Comparison of ENCODE assay signal across 8 mouse cellular contexts in the genomic region with DNA sequence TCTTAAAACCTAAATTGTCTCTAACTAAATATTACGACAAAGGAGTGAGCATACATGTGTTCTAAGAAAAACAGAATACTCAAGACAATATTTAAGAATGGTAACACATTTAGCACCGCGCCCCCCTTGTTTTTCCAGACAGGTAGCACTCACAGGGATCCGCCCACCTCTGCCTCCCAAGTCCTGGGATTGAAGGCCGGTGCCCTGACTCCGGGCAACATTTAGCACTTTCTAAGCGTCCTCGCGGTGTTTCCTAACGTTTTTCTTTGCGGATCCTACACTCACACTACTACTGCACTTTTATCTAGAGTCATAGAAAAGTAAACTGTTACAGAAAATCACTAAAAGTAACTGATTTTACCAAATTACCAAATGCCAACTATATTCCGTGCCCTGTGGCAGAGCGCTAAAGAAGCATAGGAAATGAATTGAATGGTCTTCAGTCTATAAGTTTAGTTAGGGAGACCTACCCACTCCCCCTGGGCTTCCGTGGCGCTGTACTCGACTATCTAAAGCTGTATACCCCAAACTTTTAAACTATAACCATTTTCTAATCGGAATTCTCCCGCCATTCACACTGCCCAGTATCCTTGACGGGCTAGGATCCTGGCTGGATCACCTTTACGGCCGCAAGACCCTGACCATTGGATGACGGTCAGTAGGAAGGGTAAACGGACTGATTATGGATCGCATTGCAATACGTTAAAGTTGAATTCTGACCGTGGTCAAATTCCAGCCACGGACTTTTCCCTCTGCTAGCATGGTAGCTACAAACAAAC. TPM values are rescaled to one million over a fixed set of nuclear protein-coding genes. Genes with fewer than 3 reads are reported as not detected.
A peak's percentile ranks its signal among the peaks of the same experiment; 100 is the strongest.
DNase-seq lines count a peak whose midpoint lies in the region; ATAC-seq and TF ChIP-seq lines count a peak whose summit lies in the region.

No protein-coding gene starts in this region.

- TF ChIP-seq EP300 in MEL (IDR thresholded peaks at IDR 0.05; ENCODE audit: low read depth in 1 of 2, low read length in 2 of 2), result 0 out of 4 replicates have a peak, but pooled peaks of 1 of the 2 experiments have one; percentile 28

- DNase-seq in heart, postnatal 36 days, result no peak
- DNase-seq in MEL (ENCODE audit: low read depth, low spot score), result peak; percentile 58
- DNase-seq in gastrocnemius, postnatal 4 days (ENCODE audit: low spot score in 2 of 2), result no peak
- DNase-seq in ovary, postnatal 14 days (ENCODE audit: low spot score), result no peak

- no peak for TF ChIP-seq CTCF in MEL (IDR thresholded peaks at IDR 0.05 in 2 of 3, conservative IDR thresholded peaks at IDR 0.05 in 1 of 3; ENCODE audit: control insufficient read depth in 1 of 3, insufficient read depth in 1 of 3, low read depth in 2 of 3, low read length in 3 of 3, poor library complexity in 1 of 3, severe bottlenecking in 1 of 3)

- ATAC-seq in heart, embryonic 11.5 days (replicated peaks; ENCODE audit: insufficient number of reproducible peaks, low FRiP score, low TSS enrichment), result 0 out of 2 replicates have a peak, but pooled peaks have one; percentile 25
- 0 out of 2 replicates have a peak, but pooled peaks have one; percentile 2 for ATAC-seq in forebrain, embryonic 16.5 days
- ATAC-seq in limb, embryonic 12.5 days (ENCODE audit: insufficient number of reproducible peaks, insufficient read depth, low FRiP score, low TSS enrichment, low read depth), result peak; percentile 64; the same call in 1 of the 2 replicates
- ATAC-seq in neural tube, embryonic 15.5 days (ENCODE audit: low FRiP score), result peak; percentile 34; the same call in 1 of the 2 replicates

- H3K36me3 ChIP-seq in heart, embryonic 11.5 days (ENCODE audit: control insufficient read depth, insufficient read depth, low read length), result peaks cover 9% of the 10 kb centered on the region
- peaks cover 13 to 19% of the 10 kb centered on the region in 2 experiments for H3K36me3 ChIP-seq in MEL (ENCODE audit: control insufficient read depth in 1 of 2, insufficient read depth in 2 of 2, low read length in 2 of 2)
- H3K36me3 ChIP-seq in forebrain, embryonic 16.5 days (ENCODE audit: control insufficient read depth, insufficient read depth), result peaks cover 15% of the 10 kb centered on the region
- peaks cover 40% of the 10 kb centered on the region for H3K36me3 ChIP-seq in limb, embryonic 12.5 days
- H3K36me3 ChIP-seq in neural tube, embryonic 15.5 days, result peaks cover 25% of the 10 kb centered on the region

- peaks cover 22% of the 10 kb centered on the region for H3K79me2 ChIP-seq in MEL (ENCODE audit: control insufficient read depth, insufficient read depth, low read length, poor library complexity)

- peak overlapping the region; percentile 83 for H3K4me2 ChIP-seq in heart, embryonic 11.5 days
- peak overlapping the region; percentile 84 for H3K4me2 ChIP-seq in forebrain, embryonic 16.5 days (ENCODE audit: low read length)
- H3K4me2 ChIP-seq in limb, embryonic 12.5 days, result peak overlapping the region; percentile 75
- peak overlapping the region; percentile 78 for H3K4me2 ChIP-seq in neural tube, embryonic 15.5 days

- no peaks in the 10 kb centered on the region for H3K9me3 ChIP-seq in heart, embryonic 11.5 days (replicated peaks; ENCODE audit: control insufficient read depth, low read length)
- H3K9me3 ChIP-seq in MEL (replicated peaks; ENCODE audit: insufficient read depth, low read length), result no peaks in the 10 kb centered on the region
- H3K9me3 ChIP-seq in forebrain, embryonic 16.5 days (ENCODE audit: control insufficient read depth, low read length), result no peaks in the 10 kb centered on the region
- H3K9me3 ChIP-seq in limb, embryonic 12.5 days, result no peaks in the 10 kb centered on the region
- H3K9me3 ChIP-seq in neural tube, embryonic 15.5 days (replicated peaks), result no peaks in the 10 kb centered on the region

- no peaks in the 10 kb centered on the region for H3K27me3 ChIP-seq in heart, embryonic 11.5 days (ENCODE audit: control insufficient read depth, insufficient read depth, low read length)
- H3K27me3 ChIP-seq in MEL (ENCODE audit: control insufficient read depth in 1 of 2, insufficient read depth in 2 of 2, low read length in 2 of 2), result no peaks in the 10 kb centered on the region; a peak in 1 of 4 replicates
- H3K27me3 ChIP-seq in forebrain, embryonic 16.5 days (replicated peaks; ENCODE audit: control insufficient read depth, insufficient read depth, low read length), result 0 out of 2 replicates have a peak, but pooled peaks cover 2% of the 10 kb centered on the region
- no peaks in the 10 kb centered on the region for H3K27me3 ChIP-seq in limb, embryonic 12.5 days
- no peaks in the 10 kb centered on the region for H3K27me3 ChIP-seq in neural tube, embryonic 15.5 days (replicated peaks)

- H3K4me1 ChIP-seq in heart, embryonic 11.5 days (ENCODE audit: control insufficient read depth, insufficient read depth, low read length), result peaks cover 3% of the 10 kb centered on the region; the same call in 1 of the 2 replicates
- H3K4me1 ChIP-seq in MEL (ENCODE audit: control insufficient read depth in 1 of 2, insufficient read depth in 2 of 2, low read length in 2 of 2), result peaks cover 0 to 2% of the 10 kb centered on the region in 2 experiments; a peak in 1 of 4 replicates
- peaks cover 10% of the 10 kb centered on the region for H3K4me1 ChIP-seq in forebrain, embryonic 16.5 days (replicated peaks; ENCODE audit: control insufficient read depth, insufficient read depth, low read length)
- peaks cover 9% of the 10 kb centered on the region for H3K4me1 ChIP-seq in limb, embryonic 12.5 days (replicated peaks)
- peaks cover 13% of the 10 kb centered on the region for H3K4me1 ChIP-seq in neural tube, embryonic 15.5 days

- peak overlapping the region; percentile 86 for H3K9ac ChIP-seq in heart, embryonic 11.5 days (ENCODE audit: low read depth, low read length)
- peak overlapping the region; percentile 76 for H3K9ac ChIP-seq in MEL (ENCODE audit: control insufficient read depth, low read depth, low read length, poor library complexity, severe bottlenecking)
- H3K9ac ChIP-seq in forebrain, embryonic 16.5 days (replicated peaks; ENCODE audit: low read depth, low read length), result peak overlapping the region; percentile 65
- H3K9ac ChIP-seq in limb, embryonic 12.5 days (replicated peaks), result peak overlapping the region; percentile 74
- peak overlapping the region; percentile 70 for H3K9ac ChIP-seq in neural tube, embryonic 15.5 days (replicated peaks)

- no peak for TF ChIP-seq POLR2A in MEL (IDR thresholded peaks at IDR 0.05; ENCODE audit: control insufficient read depth in 1 of 2, insufficient read depth in 1 of 2, low read depth in 1 of 2, low read length in 2 of 2, poor library complexity in 1 of 2)

- TF ChIP-seq RAD21 in MEL (IDR thresholded peaks at IDR 0.05; ENCODE audit: low read depth, low read length), result no peak

- intact Hi-C loops in heart, postnatal 36 days (cut with DNase I), result loop anchor here (2.0 kb wide), 2 partner anchors 31 to 261 kb away; partner anchors contain the start of gene Suz12

- peak overlapping the region; percentile 78 for H3K27ac ChIP-seq in heart, embryonic 11.5 days (ENCODE audit: low read depth, low read length)
- H3K27ac ChIP-seq in MEL (ENCODE audit: control insufficient read depth, low read depth, low read length), result peak overlapping the region; percentile 75
- H3K27ac ChIP-seq in forebrain, embryonic 16.5 days (ENCODE audit: low read length), result no peak overlapping the region
- peak overlapping the region; percentile 73 for H3K27ac ChIP-seq in limb, embryonic 12.5 days
- H3K27ac ChIP-seq in neural tube, embryonic 15.5 days (replicated peaks), result peak overlapping the region; percentile 60; the same call in 1 of the 2 replicates

- 5% methylated on average over 27 of the region's 27 CpGs for WGBS in heart, embryonic 11.5 days (ENCODE audit: insufficient replicate concordance)
- WGBS in forebrain, embryonic 16.5 days, result 6% methylated on average over 27 of the region's 27 CpGs
- WGBS in limb, embryonic 12.5 days, result 7% methylated on average over 27 of the region's 27 CpGs
- 8% methylated on average over 27 of the region's 27 CpGs for WGBS in neural tube, embryonic 15.5 days

- H3K4me3 ChIP-seq in heart, embryonic 11.5 days (ENCODE audit: low read depth, low read length), result peak overlapping the region; percentile 79
- peak overlapping the region; percentile 78 to 95 for H3K4me3 ChIP-seq in MEL (ENCODE audit: control insufficient read depth in 1 of 2, insufficient read depth in 1 of 2, low read depth in 2 of 2, low read length in 2 of 2)
- peak overlapping the region; percentile 81 for H3K4me3 ChIP-seq in forebrain, embryonic 16.5 days (replicated peaks; ENCODE audit: low read length)
- peak overlapping the region; percentile 75 for H3K4me3 ChIP-seq in limb, embryonic 12.5 days (replicated peaks)
- peak overlapping the region; percentile 82 for H3K4me3 ChIP-seq in neural tube, embryonic 15.5 days (replicated peaks)

TF ChIP-seq in MEL, 35 proteins besides CTCF, POLR2A, EP300 and RAD21:
- TF ChIP-seq SMC3 (IDR thresholded peaks at IDR 0.05; ENCODE audit: low read depth, low read length), result no peak
- TF ChIP-seq E2F4 (IDR thresholded peaks at IDR 0.05; ENCODE audit: borderline replicate concordance, low read depth, low read length), result 0 out of 2 replicates have a peak, but pooled peaks have one; percentile 55
TF ChIP-seq in MEL: peak in this region for 1.

RNA-seq across cellular contexts. Expression of gene Utp6, which starts 0.7 kb away (rescaled TPM):
- polyA plus RNA-seq in heart, embryonic 11.5 days (2014; fragmentation: Nextera tagmentation; extraction: Ambion mirVana), result 47.3 and 52.8 TPM in 2 replicates
- 10 to 100 TPM; 20.3 to 24.6 TPM for total RNA-seq in heart, postnatal 36 days (2021)
- 93.8 and 97.9 TPM in 2 replicates for total RNA-seq in MEL (2012; rRNA removed)
- 10 to 100 TPM in 1 of 2 experiments, not detected in 1; 88.6 TPM for polyA plus RNA-seq in MEL (2012; ENCODE audit: insufficient read depth in 1 of 2, insufficient read length in 2 of 2, low read depth in 1 of 2, low replicate concordance in 2 of 2, missing spikeins in 1 of 2)
- 49.8 and 57.3 TPM in 2 replicates for polyA plus RNA-seq in forebrain, embryonic 16.5 days (2015; fragmentation: Nextera tagmentation; extraction: Ambion mirVana)
- 72.0 and 74.4 TPM in 2 replicates for polyA plus RNA-seq in limb, embryonic 12.5 days (2016; fragmentation: Nextera tagmentation; extraction: Ambion mirVana)
- 35.3 and 44.4 TPM in 2 replicates for polyA plus RNA-seq in neural tube, embryonic 15.5 days (2015; fragmentation: Nextera tagmentation; extraction: Ambion mirVana)
- total RNA-seq in gastrocnemius, postnatal 4 days (2021), result 10 to 100 TPM; 35.9 to 39.8 TPM

RNA-seq across cellular contexts. Expression of gene Suz12, which starts 31.4 kb away (rescaled TPM):
- polyA plus RNA-seq in heart, embryonic 11.5 days (2014; fragmentation: Nextera tagmentation; extraction: Ambion mirVana), result 16.9 and 22.0 TPM in 2 replicates
- 10 to 100 TPM; 23.8 to 27.8 TPM for total RNA-seq in heart, postnatal 36 days (2021)
- total RNA-seq in MEL (2012; rRNA removed), result 33.2 and 35.6 TPM in 2 replicates
- 100 to 1,000 TPM in 1 of 2 experiments, 10 to 100 TPM in 1; 43.9 to 191 TPM for polyA plus RNA-seq in MEL (2012; ENCODE audit: insufficient read depth in 1 of 2, insufficient read length in 2 of 2, low read depth in 1 of 2, low replicate concordance in 2 of 2, missing spikeins in 1 of 2)
- 17.5 and 19.2 TPM in 2 replicates for polyA plus RNA-seq in forebrain, embryonic 16.5 days (2015; fragmentation: Nextera tagmentation; extraction: Ambion mirVana)
- polyA plus RNA-seq in limb, embryonic 12.5 days (2016; fragmentation: Nextera tagmentation; extraction: Ambion mirVana), result 30.1 and 31.7 TPM in 2 replicates
- 11.1 and 13.8 TPM in 2 replicates for polyA plus RNA-seq in neural tube, embryonic 15.5 days (2015; fragmentation: Nextera tagmentation; extraction: Ambion mirVana)
- total RNA-seq in gastrocnemius, postnatal 4 days (2021), result 10 to 100 TPM; 36.0 to 44.7 TPM

Comparison
In these comparisons a context has a peak if more than half of its experiments do, and no peak if none do; other contexts are left out.
1. ATAC-seq: peak in every context shown above with its lines; median percentile 64 in limb, embryonic 12.5 days; 34 in neural tube, embryonic 15.5 days; 25 in heart, embryonic 11.5 days; 2 in forebrain, embryonic 16.5 days.